Mouse (Mus musculus) spleen, postnatal 14 days (tissue): ENCODE data around the gene Vsig10l.
A peak's percentile ranks its signal among the peaks of the same experiment; 100 is the strongest.

Source experiments
- DNase-seq, 2 experiments: peaks; one replicate each; pipeline ENCODE4 v3.0.0; 2021 to 2022; ENCODE audit warnings: low spot score in 2 of 2

The Vsig10l gene

DNA sequence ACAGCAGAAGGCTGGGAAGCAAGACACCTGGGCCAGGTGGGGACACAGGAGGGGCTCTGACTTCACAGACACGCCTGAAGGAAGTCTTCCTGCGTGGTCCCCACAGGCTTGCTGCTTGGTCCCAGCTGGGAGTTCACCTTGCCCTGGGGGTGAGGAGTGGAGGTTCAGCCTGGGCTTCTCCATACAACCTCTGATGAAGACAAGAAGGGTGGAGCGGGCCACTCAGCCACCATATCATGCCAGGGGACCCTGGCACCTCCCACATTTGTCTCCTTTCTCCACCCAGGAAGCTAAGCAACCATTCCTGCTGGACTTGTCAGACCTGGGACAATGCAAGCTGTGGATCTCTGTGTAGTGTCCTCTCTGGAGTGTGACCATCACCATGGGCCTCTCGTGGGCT is at the start of gene Vsig10l:
Vsig10l (plus strand) TSS at position 301 of the 400 bp plus-strand sequence.
- no peak for DNase-seq

- DNase-seq: no peak
These were observed 45.7 kb upstream of the Vsig10l start for GRCm38 (mm10) chr7:43417298-43417697.

- peak; percentile 63 to 79 for DNase-seq
These were observed 39.8 kb upstream of the Vsig10l start for GRCm38 (mm10) chr7:43422995-43423617.

- no peak for DNase-seq
These were observed 38.8 kb upstream of the Vsig10l start for GRCm38 (mm10) chr7:43423991-43424625.

DNA sequence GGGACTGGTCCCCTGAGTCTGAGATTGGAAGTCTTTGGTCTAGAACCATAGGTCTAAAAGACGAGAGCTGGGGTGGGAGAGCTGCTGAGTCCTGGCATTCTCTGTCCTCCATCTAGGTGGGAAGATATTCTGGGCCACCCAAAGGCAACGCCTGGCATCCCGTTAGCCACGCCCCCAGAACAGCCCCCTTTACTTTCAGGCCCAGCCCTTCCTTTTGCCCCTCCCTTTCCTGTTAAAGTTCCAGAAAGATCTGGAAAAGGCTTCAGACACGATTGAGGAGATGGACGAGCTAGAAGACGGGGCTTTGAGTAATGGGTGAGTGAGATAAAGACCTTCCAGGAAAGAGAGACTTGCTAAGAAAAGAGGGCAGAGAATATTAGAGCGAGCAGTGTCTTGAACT is 35.5 kb upstream of the Vsig10l start, which contains the start of gene Lim2:
Lim2 (plus strand) TSS at position 265 of the 400 bp plus-strand sequence.
- no peak for DNase-seq

DNA sequence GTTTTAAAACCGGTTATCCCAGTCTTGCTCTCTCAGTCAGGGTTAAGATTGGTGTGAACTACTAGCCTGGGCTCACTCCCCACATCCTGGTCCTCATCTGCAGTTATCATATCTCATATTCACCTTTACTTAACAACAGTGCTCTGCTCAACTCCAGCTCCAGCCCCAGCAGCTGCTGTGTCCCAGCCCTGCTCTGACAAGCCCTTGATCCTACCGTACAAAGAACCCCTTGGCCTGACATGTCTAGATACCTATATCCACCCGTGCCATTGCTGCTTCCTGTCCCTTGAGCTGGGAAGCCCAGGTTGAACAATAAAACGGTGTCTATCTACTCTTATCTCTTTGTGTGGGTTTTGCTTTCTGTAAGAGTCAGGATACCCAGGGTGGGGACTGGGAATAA is 33.5 kb upstream of the Vsig10l start:
- no peak for DNase-seq

GRCm38 (mm10) chr7:43432891-43433290 is 30.1 kb upstream of the Vsig10l start:
- DNase-seq: no peak

GRCm38 (mm10) chr7:43434676-43435075 is 28.3 kb upstream of the Vsig10l start:
- DNase-seq: no peak

- no peak for DNase-seq
These were observed 26.4 kb upstream of the Vsig10l start, which contains the start of gene Nkg7 for GRCm38 (mm10) chr7:43436341-43437255. Gene Nkg7, plus strand, starts transcription at chr7:43437073.

DNA sequence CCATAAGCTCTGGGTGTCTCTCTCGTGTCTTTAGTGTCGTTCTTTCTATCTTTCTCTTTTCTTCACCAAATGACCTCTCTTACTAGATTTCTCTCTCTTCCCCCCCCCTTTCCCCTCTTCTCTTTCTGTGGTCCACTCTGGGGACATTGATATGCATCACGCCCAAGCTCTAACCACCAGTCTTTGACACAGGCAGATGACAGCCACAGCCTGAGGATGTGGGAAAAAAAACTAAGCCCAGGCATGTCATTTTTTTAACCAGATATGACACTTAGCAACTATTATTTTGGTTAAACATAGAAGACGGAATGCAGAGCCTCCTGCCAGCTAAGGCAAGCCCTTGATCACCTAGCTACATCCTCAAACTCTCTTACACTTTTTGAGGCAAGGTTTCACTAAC is 24.3 kb upstream of the Vsig10l start:
- DNase-seq: no peak

- DNase-seq: no peak
These were observed 22.5 kb upstream of the Vsig10l start, which contains the start of gene Cldnd2 for GRCm38 (mm10) chr7:43440482-43440881. Gene Cldnd2, plus strand, starts transcription at chr7:43440782.

GRCm38 (mm10) chr7:43441071-43441470 is 21.9 kb upstream of the Vsig10l start:
- DNase-seq: no peak

DNA sequence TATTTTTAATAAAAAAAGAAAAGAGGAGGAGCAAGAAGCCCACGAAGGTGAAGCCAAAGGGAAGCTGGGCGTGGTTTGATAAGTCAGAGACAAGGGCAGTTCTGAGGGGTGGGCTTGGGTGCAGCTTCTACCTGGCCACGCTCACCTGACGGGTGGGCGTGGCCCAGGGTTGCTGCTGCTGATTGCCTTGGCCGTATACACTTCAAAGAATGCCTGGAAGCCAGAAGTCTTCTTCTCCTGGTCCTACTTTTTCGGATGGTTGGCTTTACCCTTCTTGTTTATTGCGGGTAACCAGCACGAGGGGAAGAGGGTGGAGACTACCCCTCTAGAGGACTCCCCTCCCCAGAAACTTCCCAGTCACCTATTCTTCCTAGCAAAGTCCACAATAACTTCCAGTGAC is 20.3 kb upstream of the Vsig10l start:
- no peak for DNase-seq

DNA sequence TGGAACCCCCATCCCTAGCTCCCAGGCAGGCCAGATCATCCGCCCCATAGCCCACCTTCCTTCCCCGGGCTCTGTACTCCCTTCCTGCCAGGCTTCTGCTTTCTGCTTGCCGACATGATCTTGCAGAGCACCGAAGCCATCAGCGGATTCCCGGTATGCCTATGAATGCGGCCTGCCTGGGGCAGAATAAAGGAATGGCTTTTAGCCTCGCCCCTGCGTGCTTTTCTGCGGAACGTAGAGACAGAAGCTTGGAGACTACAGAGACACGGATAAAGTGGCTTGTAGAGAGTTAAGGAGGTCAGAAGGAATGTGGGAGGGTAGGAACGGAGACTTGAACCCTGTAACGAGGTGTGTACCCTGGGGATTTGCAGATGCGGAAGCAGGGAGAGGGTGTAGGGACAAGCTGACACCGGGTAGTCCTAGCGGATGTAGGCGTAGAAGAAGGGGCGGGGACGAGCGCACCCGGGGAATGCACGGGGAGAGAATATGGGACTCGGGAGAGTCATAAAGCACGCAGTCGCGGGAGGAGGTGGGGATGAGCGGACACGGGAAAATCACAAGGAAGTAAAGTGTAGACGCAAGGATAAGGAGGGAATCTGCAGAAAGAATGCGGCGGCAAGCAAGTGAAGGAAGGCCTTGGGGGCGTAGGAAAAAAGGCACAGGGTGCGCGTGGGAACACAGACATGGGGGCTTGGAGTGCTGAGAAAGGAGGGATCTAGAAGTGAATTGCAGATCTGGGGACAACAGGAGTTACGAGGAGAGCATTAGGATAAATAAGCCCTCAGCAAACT is 19.6 kb upstream of the Vsig10l start:
- peak; percentile 50 to 54 for DNase-seq

DNA sequence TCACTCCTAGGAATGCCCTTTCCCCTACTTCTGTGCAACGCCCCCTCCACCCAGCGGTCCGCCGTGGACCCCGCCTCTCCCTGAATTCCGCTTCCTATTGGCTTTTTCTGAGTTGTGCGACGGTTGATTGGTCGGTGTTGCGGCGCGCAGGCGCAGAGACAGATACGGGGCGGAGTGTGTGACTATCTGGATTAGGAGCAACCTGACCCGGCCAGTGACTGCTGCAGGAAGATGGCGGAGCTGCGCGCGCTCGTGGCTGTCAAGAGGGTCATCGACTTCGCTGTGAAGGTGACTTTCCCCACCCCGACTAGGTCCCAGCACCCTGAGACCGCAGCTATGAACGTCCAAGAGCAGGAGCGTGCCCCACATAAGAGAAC is 19.0 kb upstream of the Vsig10l start, which contains the start of the genes Etfb and Gm45233:
Etfb (plus strand) TSS at position 167 of the 377 bp plus-strand sequence.
Gm45233 (plus strand) TSS at position 212 of the 377 bp plus-strand sequence.
- DNase-seq: peak; percentile 82 to 83

DNA sequence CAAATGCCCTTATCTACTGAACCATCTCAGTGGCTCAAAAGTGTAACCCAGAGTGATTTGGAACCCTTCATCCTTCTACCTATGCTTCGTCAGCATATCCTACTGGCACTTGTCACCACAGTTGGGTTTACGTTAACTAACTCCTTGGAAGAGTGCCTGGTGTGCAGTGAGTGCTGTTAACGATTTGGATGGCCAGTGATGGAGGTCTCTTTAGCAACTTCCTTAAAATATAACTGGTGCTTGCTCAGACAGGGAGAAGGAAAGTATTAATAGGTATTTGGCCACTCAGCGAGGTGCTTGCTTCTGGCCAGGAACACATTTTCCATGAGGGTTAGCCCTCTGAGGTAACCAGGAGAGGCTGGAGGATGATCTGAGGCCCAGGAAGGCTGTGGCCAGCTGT is 15.2 kb upstream of the Vsig10l start:
- DNase-seq: no peak

DNA sequence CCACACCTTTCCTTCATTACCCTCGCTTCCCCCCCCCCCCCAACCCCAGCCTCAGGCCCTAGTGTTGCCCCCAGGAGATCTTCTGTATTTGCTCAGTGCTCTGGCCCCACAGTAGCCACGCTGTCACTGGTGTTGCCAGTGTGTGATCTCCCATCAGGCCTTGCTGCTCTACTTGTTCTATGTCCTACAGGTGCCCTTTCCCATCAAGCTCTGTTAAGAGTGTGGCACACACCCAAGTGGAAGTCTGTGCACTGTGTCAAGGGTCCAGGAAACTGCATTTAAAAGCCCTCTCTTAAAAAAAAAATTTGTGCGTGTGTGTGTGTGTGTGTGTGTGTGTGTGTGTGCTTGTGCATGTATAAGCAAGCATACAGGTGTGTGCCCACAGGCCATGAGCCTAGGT is 14.7 kb upstream of the Vsig10l start:
- DNase-seq: no peak

DNA sequence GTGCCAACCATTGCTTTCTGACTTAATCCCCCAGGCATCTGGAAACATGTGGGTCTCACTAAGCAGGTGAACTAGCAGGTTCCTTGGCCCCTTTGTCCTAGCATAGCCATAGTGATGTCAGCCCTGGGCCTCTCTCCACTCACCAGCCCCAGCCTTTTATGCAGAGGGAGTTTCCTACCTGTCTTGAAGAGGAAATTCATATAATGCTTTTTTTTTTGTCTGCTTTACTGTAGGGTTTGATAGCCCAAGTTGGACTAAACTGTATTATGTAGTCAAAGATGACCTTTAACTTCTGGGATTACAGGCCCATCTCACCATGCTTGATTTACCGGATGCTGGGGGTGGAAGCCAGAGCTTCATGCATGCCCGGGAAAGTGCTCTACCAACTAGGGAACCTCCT is 13.1 kb upstream of the Vsig10l start:
- no peak for DNase-seq

- DNase-seq: no peak
These were observed 11.2 kb upstream of the Vsig10l start for GRCm38 (mm10) chr7:43451726-43452125.

DNA sequence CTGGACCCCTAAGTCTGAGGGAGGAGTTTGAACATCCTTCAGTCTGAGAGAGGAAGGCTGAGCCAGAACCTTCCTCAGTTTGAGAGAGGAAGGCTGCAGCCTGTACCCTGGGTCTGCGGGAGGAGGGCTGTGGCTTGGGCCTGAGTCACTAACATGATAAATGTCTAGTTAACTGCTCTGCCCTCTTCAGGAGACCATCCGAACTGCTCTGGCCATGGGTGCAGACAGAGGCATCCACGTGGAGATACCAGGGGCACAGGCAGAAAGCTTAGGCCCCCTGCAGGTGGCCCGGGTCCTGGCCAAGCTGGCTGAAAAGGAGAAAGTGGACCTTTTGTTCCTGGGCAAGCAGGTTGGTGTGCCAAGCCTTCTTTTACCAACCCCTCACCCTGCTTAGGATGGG is 10.3 kb upstream of the Vsig10l start:
- DNase-seq: peak; percentile 39 to 55

- DNase-seq: no peak
These were observed 9.2 kb upstream of the Vsig10l start for GRCm38 (mm10) chr7:43453599-43454355.
